Mouse (Mus musculus) liver, embryonic 14.5 days (tissue): ENCODE results near the gene Pcbp1.

Experiments used
- CTCF ChIP-seq: IDR thresholded peaks from 2 replicates; pipeline ENCODE4 v1.5.1; 2016; ENCODE audit warnings: antibody characterized with exemption, low read depth, control low read depth
- EP300 ChIP-seq: IDR thresholded peaks from 2 replicates; pipeline ENCODE4 v1.6.1; 2016; ENCODE audit warnings: antibody characterized with exemption, low read depth

- TF ChIP-seq CTCF (no peak; the same call in 1 of the 2 replicates), EP300 (no peak)
These were observed 1.1 kb downstream of the Pcbp1 start for GRCm38 (mm10) chr6:86524879-86525645.
